Mouse (Mus musculus) CH12.LX (cell line): ENCODE measurements around the gene Spdef. TPM values are rescaled to one million over a fixed set of nuclear protein-coding genes. Genes with fewer than 3 reads are reported as not detected.

Experiments used
- DNase-seq: peaks from one replicate; pipeline ENCODE4 v3.0.0-alpha.2; 2013; ENCODE audit errors: extremely low read depth
- H3K27ac ChIP-seq: 2 replicates; pipeline ENCODE4 v1.5.1; 2012; ENCODE audit warnings: low read depth, mild to moderate bottlenecking, control low read depth, moderate library complexity; ENCODE audit not compliant: insufficient read depth
- H3K27me3 ChIP-seq: replicated peaks from 2 replicates; pipeline ENCODE3; 2012; ENCODE audit warnings: inconsistent platforms
- H3K36me3 ChIP-seq, 2 experiments: replicated peaks in 1 of 2; 2 replicates each; pipeline versions ENCODE3 to v1.6.1; 2012; ENCODE audit warnings: inconsistent platforms in 1 of 2, low read length in 1 of 2, mild to moderate bottlenecking in 1 of 2, mixed read lengths in 1 of 2, moderate library complexity in 1 of 2; ENCODE audit not compliant: control insufficient read depth in 1 of 2, insufficient read depth in 1 of 2
- H3K4me1 ChIP-seq, 2 experiments: 2 replicates each; pipeline ENCODE4 v1.6.1; 2012; ENCODE audit warnings: inconsistent platforms in 1 of 2, moderate library complexity in 1 of 2; ENCODE audit not compliant: insufficient read depth in 2 of 2, control insufficient read depth in 1 of 2
- H3K4me2 ChIP-seq: 2 replicates; pipeline ENCODE4 v1.6.1; 2012; ENCODE audit warnings: low read depth, mild to moderate bottlenecking, control low read depth; ENCODE audit not compliant: poor library complexity, insufficient read depth, severe bottlenecking
- H3K4me3 ChIP-seq, 3 experiments: fragments of 150-350 bp in 1 of 3; sonication (generic) in 1 of 3; replicated peaks in 1 of 3; 2 replicates each; pipeline versions ENCODE3 to v1.5.1; 2011 to 2012; ENCODE audit warnings: low read depth in 2 of 3, low read length in 2 of 3, mild to moderate bottlenecking in 2 of 3, moderate library complexity in 2 of 3, control low read depth in 1 of 3, improper control_type of control experiment in 1 of 3, inconsistent platforms in 1 of 3, mixed read lengths in 1 of 3; ENCODE audit not compliant: poor library complexity in 1 of 3
- H3K79me2 ChIP-seq: replicated peaks from 2 replicates; pipeline ENCODE4 v1.6.1; 2012; ENCODE audit warnings: mild to moderate bottlenecking, moderate library complexity; ENCODE audit not compliant: control insufficient read depth, poor library complexity, insufficient read depth, severe bottlenecking; ENCODE audit errors: extremely low read depth
- H3K9ac ChIP-seq: 2 replicates; pipeline ENCODE4 v1.6.1; 2012; ENCODE audit warnings: low read depth, mild to moderate bottlenecking, control low read depth, moderate library complexity; ENCODE audit not compliant: insufficient read depth
- H3K9me3 ChIP-seq: replicated peaks from 2 replicates; pipeline ENCODE3; 2012; ENCODE audit warnings: low read length, inconsistent platforms, mixed read lengths
- BHLHE40 ChIP-seq: IDR thresholded peaks from 2 replicates; pipeline ENCODE4 v1.6.1; 2011; ENCODE audit warnings: mild to moderate bottlenecking, low read depth, low read length, improper control_type of control experiment
- CHD2 ChIP-seq: IDR thresholded peaks from 2 replicates; pipeline ENCODE4 v1.6.1; 2011; ENCODE audit warnings: low read length, improper control_type of control experiment
- CTCF ChIP-seq, 2 experiments: IDR thresholded peaks in 1 of 2; conservative IDR thresholded peaks in 1 of 2; 2 replicates each; pipeline ENCODE4 v1.5.1; 2011 to 2012; ENCODE audit warnings: low read depth in 2 of 2, low read length in 2 of 2, improper control_type of control experiment in 1 of 2, inconsistent platforms in 1 of 2, mild to moderate bottlenecking in 1 of 2, moderate library complexity in 1 of 2
- EP300 ChIP-seq: IDR thresholded peaks from 2 replicates; pipeline ENCODE4 v1.6.1; 2011; ENCODE audit warnings: low read length, improper control_type of control experiment
- ETS1 ChIP-seq: conservative IDR thresholded peaks from 2 replicates; pipeline ENCODE4 v1.6.1; 2012; ENCODE audit warnings: low read depth, mild to moderate bottlenecking, inconsistent platforms, low read length, improper control_type of control experiment, moderate library complexity
- HCFC1 ChIP-seq: IDR thresholded peaks from 2 replicates; pipeline ENCODE4 v1.6.1; 2012; ENCODE audit warnings: low read depth, mild to moderate bottlenecking, inconsistent platforms, low read length, improper control_type of control experiment
- KAT2A ChIP-seq: IDR thresholded peaks from 2 replicates; pipeline ENCODE4 v1.6.1; 2012; ENCODE audit warnings: low read length, improper control_type of control experiment, inconsistent platforms; ENCODE audit not compliant: insufficient replicate concordance
- MAFK ChIP-seq: IDR thresholded peaks from 2 replicates; pipeline ENCODE4 v1.6.1; 2011; ENCODE audit warnings: low read length, improper control_type of control experiment; ENCODE audit not compliant: insufficient replicate concordance
- MEF2A ChIP-seq: IDR thresholded peaks from 2 replicates; pipeline ENCODE4 v1.6.1; 2014; ENCODE audit warnings: low read depth, mild to moderate bottlenecking, inconsistent platforms, low read length, improper control_type of control experiment, borderline replicate concordance
- MXI1 ChIP-seq: IDR thresholded peaks from 2 replicates; pipeline ENCODE4 v1.6.1; 2011; ENCODE audit warnings: mild to moderate bottlenecking, low read depth, low read length, improper control_type of control experiment
- MYC ChIP-seq: IDR thresholded peaks from 2 replicates; pipeline ENCODE4 v1.6.1; 2011; ENCODE audit warnings: low read depth, mild to moderate bottlenecking, improper control_type of control experiment, low read length
- PAX5 ChIP-seq: IDR thresholded peaks from 2 replicates; pipeline ENCODE4 v1.6.1; 2012; ENCODE audit warnings: low read length, inconsistent platforms, mixed read lengths
- POLR2AphosphoS2 ChIP-seq: IDR thresholded peaks from 2 replicates; pipeline ENCODE4 v1.6.1; 2011; ENCODE audit warnings: low read depth, low read length, improper control_type of control experiment
- RCOR1 ChIP-seq: conservative IDR thresholded peaks from 2 replicates; pipeline ENCODE4 v1.6.1; 2012; ENCODE audit warnings: low read depth, mild to moderate bottlenecking, inconsistent platforms, low read length, improper control_type of control experiment
- SIN3A ChIP-seq: IDR thresholded peaks from 2 replicates; pipeline ENCODE4 v1.6.1; 2012; ENCODE audit warnings: low read length, improper control_type of control experiment, inconsistent platforms
- SMC3 ChIP-seq: IDR thresholded peaks from 2 replicates; pipeline ENCODE4 v1.6.1; 2011; ENCODE audit warnings: low read depth, low read length, improper control_type of control experiment
- TBP ChIP-seq: conservative IDR thresholded peaks from 2 replicates; pipeline ENCODE4 v1.6.1; 2011; ENCODE audit warnings: low read depth, low read length, improper control_type of control experiment
- TCF12 ChIP-seq: IDR thresholded peaks from 2 replicates; pipeline ENCODE4 v1.6.1; 2014; ENCODE audit warnings: low read depth, mild to moderate bottlenecking, inconsistent platforms, low read length, improper control_type of control experiment
- USF2 ChIP-seq: conservative IDR thresholded peaks from 2 replicates; pipeline ENCODE4 v1.6.1; 2011; ENCODE audit warnings: low read depth, low read length, improper control_type of control experiment
- dilution Hi-C: fragments of 300-500 bp; cut with MboI; formaldehyde crosslinking; loops from 2 replicates; pipeline ENCODE4 v1.14.3; 2020; ENCODE audit warnings: low sequenced_read_pairs; ENCODE audit not compliant: extremely low pct_unique_long_range_greater_than_20kb, extremely low pct_ligation_motif_present
- in situ Hi-C: fragments of 300-500 bp; cut with MboI; formaldehyde crosslinking; loops from 3 replicates; pipeline ENCODE4 v1.14.3; 2019; ENCODE audit warnings: low sequenced_read_pairs, low pct_ligation_motif_present, low pct_unique_long_range_greater_than_20kb, mixed read lengths
- polyA plus RNA-seq: library from polyadenylated mRNA; unstranded; fragments of >175 nt; gene quantifications from 2 replicates; pipeline ENCODE4 v1.2.1, GENCODE M21; 2012; ENCODE audit warnings: low read depth; ENCODE audit not compliant: insufficient read length
- total RNA-seq, 2 experiments: library from RNA; depleted of rRNA; stranded (reverse); fragments of 300-350 nt in 1 of 2; fragments of >200 nt in 1 of 2; gene quantifications; 2 replicates each; pipeline ENCODE4 v1.2.3; 2012 to 2014

The Spdef gene
- total and polyA plus RNA-seq, 3 experiments: not detected

GRCm38 (mm10) chr17:27703961-27704621 lies 24.7 kb downstream of the Spdef start:
- in situ Hi-C loops: no loop called here
- H3K27me3 ChIP-seq: no peaks in the 10 kb centered on the region

GRCm38 (mm10) chr17:27702518-27702917 lies 26.2 kb downstream of the Spdef start:
- Histone ChIP-seq H3K4me3 (no peak overlapping the region), H3K4me2 (no peak overlapping the region)
- dilution Hi-C loops: no loop called here

More at GRCm38 (mm10) chr17:27703961-27704621, 24.7 kb downstream of the Spdef start:
- no peak overlapping the region for H3K4me2 ChIP-seq
- H3K9ac ChIP-seq: no peak overlapping the region
- peaks cover 13% of the 10 kb centered on the region for H3K9me3 ChIP-seq
- TF ChIP-seq RCOR1: no peak
- TF ChIP-seq MEF2A: no peak
- TF ChIP-seq SIN3A: no peak
- no peak for TF ChIP-seq PAX5
- no peak for TF ChIP-seq CHD2
- TF ChIP-seq MYC: no peak
- no peak for TF ChIP-seq ETS1
- no peak for TF ChIP-seq BHLHE40
- no peak for TF ChIP-seq TCF12
- TF ChIP-seq MXI1: no peak
- no peak for TF ChIP-seq TBP
- TF ChIP-seq MAFK: no peak
- no peak for TF ChIP-seq KAT2A
- no peak for TF ChIP-seq HCFC1
- no peak for TF ChIP-seq USF2
- no peak for TF ChIP-seq EP300
- TF ChIP-seq POLR2AphosphoS2: no peak
- no peak overlapping the region for H3K4me3 ChIP-seq
- H3K4me1 ChIP-seq: peaks cover 10 to 26% of the 10 kb centered on the region in 2 experiments
- DNase-seq: peak; percentile 52
- dilution Hi-C loops: no loop called here
- peaks cover 5 to 46% of the 10 kb centered on the region in 2 experiments for H3K36me3 ChIP-seq
- H3K27ac ChIP-seq: no peak overlapping the region
- H3K79me2 ChIP-seq: no peaks in the 10 kb centered on the region

More at GRCm38 (mm10) chr17:27702518-27702917, 26.2 kb downstream of the Spdef start:
- no peaks in the 10 kb centered on the region for H3K27me3 ChIP-seq
- TF ChIP-seq SMC3: no peak
- TF ChIP-seq CTCF (conservative IDR thresholded peaks at IDR 0.05 in 1 of 2, IDR thresholded peaks at IDR 0.05 in 1 of 2; ENCODE audit: low read depth in 2 of 2, low read length in 2 of 2): peak in 1 of 2 experiments; percentile 24; a peak in 2 of 4 replicates
- H3K27ac ChIP-seq: no peak overlapping the region
- peaks cover 5 to 38% of the 10 kb centered on the region in 2 experiments for H3K36me3 ChIP-seq
- H3K4me1 ChIP-seq: peaks cover 4 to 17% of the 10 kb centered on the region in 2 experiments
- no peak overlapping the region for H3K9ac ChIP-seq
- DNase-seq: no peak
- peaks cover 20% of the 10 kb centered on the region for H3K9me3 ChIP-seq
- in situ Hi-C loops: no loop called here
- no peaks in the 10 kb centered on the region for H3K79me2 ChIP-seq
